Mouse (Mus musculus): ENCODE measurements around the gene Dmrtc1b. TPM values are rescaled to one million over a fixed set of nuclear protein-coding genes. Genes with fewer than 3 reads are reported as not detected.
"Not testable (repeated sequence)": the region's sequence is repeated elsewhere in the genome, so short reads cannot be mapped to it uniquely, and the experiment has no call there.

Dmrtc1b gene
- not detected in 2 replicates for polyA plus RNA-seq (2014; fragmentation: Nextera tagmentation; extraction: Ambion mirVana)

GRCm38 (mm10) chrX:102707535-102707934, at the start of gene Dmrtc1b, which contains the start of gene Gm9112:
Gene Dmrtc1b, plus strand, starts transcription at chrX:102707865.
Gene Gm9112, minus strand, starts transcription at chrX:102707635.
- not testable (repeated sequence) for ATAC-seq (ENCODE audit: insufficient number of reproducible peaks, insufficient read depth, low FRiP score, low read depth); H3K4me1 ChIP-seq (ENCODE audit: control insufficient read depth in 2 of 2, insufficient read depth in 2 of 2, low read length in 2 of 2)
- 81% methylated on average over 7 of the region's 10 CpGs for WGBS

GRCm38 (mm10) chrX:102660712-102661111, 47.0 kb upstream of the Dmrtc1b start:
- no peak overlapping the region for H3K4me3 ChIP-seq (ENCODE audit: control insufficient read depth in 1 of 2, insufficient read depth in 1 of 2, low read depth in 1 of 2, low read length in 2 of 2)
- no peak overlapping the region for H3K9ac ChIP-seq (ENCODE audit: low read length)
- no peak for ATAC-seq (ENCODE audit: insufficient number of reproducible peaks, insufficient read depth, low FRiP score, low read depth)
- no peaks in the 10 kb centered on the region for H3K27me3 ChIP-seq (ENCODE audit: control insufficient read depth, insufficient read depth, low read length)
- H3K4me1 ChIP-seq (ENCODE audit: control insufficient read depth in 2 of 2, insufficient read depth in 2 of 2, low read length in 2 of 2), result no peaks in the 10 kb centered on the region
- 23% methylated on average over 3 of the region's 3 CpGs for WGBS
- no peaks in the 10 kb centered on the region for H3K9me3 ChIP-seq (ENCODE audit: control insufficient read depth, low read length)
- no peaks in the 10 kb centered on the region for H3K36me3 ChIP-seq (ENCODE audit: control insufficient read depth, insufficient read depth, low read length)
- H3K4me2 ChIP-seq (ENCODE audit: low read length), result no peak overlapping the region
- H3K27ac ChIP-seq (replicated peaks in 1 of 2; ENCODE audit: control insufficient read depth in 1 of 2, insufficient read depth in 1 of 2, low read depth in 2 of 2, low read length in 2 of 2), result no peak overlapping the region

More at GRCm38 (mm10) chrX:102707535-102707934, at the start of gene Dmrtc1b, which contains the start of gene Gm9112:
- not testable (repeated sequence) for H3K9me3 ChIP-seq (ENCODE audit: control insufficient read depth, low read length); H3K36me3 ChIP-seq (ENCODE audit: control insufficient read depth, insufficient read depth, low read length); H3K9ac ChIP-seq (ENCODE audit: low read length); H3K27ac ChIP-seq (replicated peaks in 1 of 2; ENCODE audit: control insufficient read depth in 1 of 2, insufficient read depth in 1 of 2, low read depth in 2 of 2, low read length in 2 of 2); H3K4me2 ChIP-seq (ENCODE audit: low read length); H3K27me3 ChIP-seq (ENCODE audit: control insufficient read depth, insufficient read depth, low read length); H3K4me3 ChIP-seq (ENCODE audit: control insufficient read depth in 1 of 2, insufficient read depth in 1 of 2, low read depth in 1 of 2, low read length in 2 of 2)

- WGBS, result 73% methylated on average over 2 of the region's 2 CpGs
Measured at GRCm38 (mm10) chrX:102666641-102667040, 41.0 kb upstream of the Dmrtc1b start.

GRCm38 (mm10) chrX:102684706-102685105, 23.0 kb upstream of the Dmrtc1b start:
- H3K27me3 ChIP-seq (ENCODE audit: control insufficient read depth, insufficient read depth, low read length); ATAC-seq (ENCODE audit: insufficient number of reproducible peaks, insufficient read depth, low FRiP score, low read depth); H3K4me2 ChIP-seq (ENCODE audit: low read length); H3K27ac ChIP-seq (replicated peaks in 1 of 2; ENCODE audit: control insufficient read depth in 1 of 2, insufficient read depth in 1 of 2, low read depth in 2 of 2, low read length in 2 of 2); H3K9ac ChIP-seq (ENCODE audit: low read length); H3K9me3 ChIP-seq (ENCODE audit: control insufficient read depth, low read length); H3K4me1 ChIP-seq (ENCODE audit: control insufficient read depth in 2 of 2, insufficient read depth in 2 of 2, low read length in 2 of 2); H3K36me3 ChIP-seq (ENCODE audit: control insufficient read depth, insufficient read depth, low read length); H3K4me3 ChIP-seq (ENCODE audit: control insufficient read depth in 1 of 2, insufficient read depth in 1 of 2, low read depth in 1 of 2, low read length in 2 of 2): not testable (repeated sequence)
- 55% methylated on average over 3 of the region's 3 CpGs for WGBS

More at GRCm38 (mm10) chrX:102666641-102667040, 41.0 kb upstream of the Dmrtc1b start:
- Histone ChIP-seq H3K27me3 (ENCODE audit: control insufficient read depth, insufficient read depth, low read length) (no peaks in the 10 kb centered on the region), H3K4me3 (ENCODE audit: control insufficient read depth in 1 of 2, insufficient read depth in 1 of 2, low read depth in 1 of 2, low read length in 2 of 2) (no peak overlapping the region), H3K4me1 (ENCODE audit: control insufficient read depth in 2 of 2, insufficient read depth in 2 of 2, low read length in 2 of 2) (no peaks in the 10 kb centered on the region), H3K9me3 (ENCODE audit: control insufficient read depth, low read length) (no peaks in the 10 kb centered on the region), H3K27ac (replicated peaks in 1 of 2; ENCODE audit: control insufficient read depth in 1 of 2, insufficient read depth in 1 of 2, low read depth in 2 of 2, low read length in 2 of 2) (no peak overlapping the region), H3K4me2 (ENCODE audit: low read length) (no peak overlapping the region), H3K36me3 (ENCODE audit: control insufficient read depth, insufficient read depth, low read length) (no peaks in the 10 kb centered on the region), H3K9ac (ENCODE audit: low read length) (no peak overlapping the region)
- ATAC-seq (ENCODE audit: insufficient number of reproducible peaks, insufficient read depth, low FRiP score, low read depth), result no peak

- not testable (repeated sequence) for ATAC-seq (ENCODE audit: insufficient number of reproducible peaks, insufficient read depth, low FRiP score, low read depth); H3K4me3 ChIP-seq (ENCODE audit: control insufficient read depth in 1 of 2, insufficient read depth in 1 of 2, low read depth in 1 of 2, low read length in 2 of 2)
- WGBS, result 79% methylated on average over 5 of the region's 5 CpGs
Measured at GRCm38 (mm10) chrX:102686872-102687271, 20.8 kb upstream of the Dmrtc1b start, which contains the start of gene Gm3880. Gene Gm3880, minus strand, starts transcription at chrX:102686972.

DNA sequence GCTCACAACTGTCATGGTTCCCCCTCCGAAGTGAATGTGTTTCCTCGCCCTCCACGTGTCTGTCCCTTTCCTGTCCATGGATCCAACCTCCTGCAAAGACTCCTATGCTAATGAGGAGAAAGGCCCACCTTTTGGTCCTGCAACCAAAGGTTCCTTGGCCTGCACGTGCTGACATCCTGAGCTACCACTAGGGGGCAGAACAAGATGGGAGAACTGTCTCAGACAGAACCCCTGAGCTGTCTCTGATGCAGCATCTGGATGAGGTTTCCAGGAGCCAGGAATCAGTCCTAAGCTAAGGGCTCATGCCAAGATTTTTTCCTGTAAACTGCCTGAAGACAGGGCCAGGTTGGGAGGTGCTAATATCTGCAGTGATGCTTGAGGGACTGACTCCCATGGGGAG, 18.4 kb upstream of the Dmrtc1b start:
- 19% methylated on average over 4 of the region's 4 CpGs for WGBS
- not testable (repeated sequence) for H3K4me3 ChIP-seq (ENCODE audit: control insufficient read depth in 1 of 2, insufficient read depth in 1 of 2, low read depth in 1 of 2, low read length in 2 of 2); H3K27me3 ChIP-seq (ENCODE audit: control insufficient read depth, insufficient read depth, low read length); H3K27ac ChIP-seq (replicated peaks in 1 of 2; ENCODE audit: control insufficient read depth in 1 of 2, insufficient read depth in 1 of 2, low read depth in 2 of 2, low read length in 2 of 2); H3K9ac ChIP-seq (ENCODE audit: low read length); H3K4me1 ChIP-seq (ENCODE audit: control insufficient read depth in 2 of 2, insufficient read depth in 2 of 2, low read length in 2 of 2); H3K9me3 ChIP-seq (ENCODE audit: control insufficient read depth, low read length); ATAC-seq (ENCODE audit: insufficient number of reproducible peaks, insufficient read depth, low FRiP score, low read depth); H3K36me3 ChIP-seq (ENCODE audit: control insufficient read depth, insufficient read depth, low read length); H3K4me2 ChIP-seq (ENCODE audit: low read length)

More at GRCm38 (mm10) chrX:102686872-102687271, 20.8 kb upstream of the Dmrtc1b start, which contains the start of gene Gm3880:
- H3K27ac ChIP-seq (replicated peaks in 1 of 2; ENCODE audit: control insufficient read depth in 1 of 2, insufficient read depth in 1 of 2, low read depth in 2 of 2, low read length in 2 of 2); H3K9ac ChIP-seq (ENCODE audit: low read length); H3K4me2 ChIP-seq (ENCODE audit: low read length); H3K36me3 ChIP-seq (ENCODE audit: control insufficient read depth, insufficient read depth, low read length); H3K9me3 ChIP-seq (ENCODE audit: control insufficient read depth, low read length); H3K27me3 ChIP-seq (ENCODE audit: control insufficient read depth, insufficient read depth, low read length); H3K4me1 ChIP-seq (ENCODE audit: control insufficient read depth in 2 of 2, insufficient read depth in 2 of 2, low read length in 2 of 2): not testable (repeated sequence)

DNA sequence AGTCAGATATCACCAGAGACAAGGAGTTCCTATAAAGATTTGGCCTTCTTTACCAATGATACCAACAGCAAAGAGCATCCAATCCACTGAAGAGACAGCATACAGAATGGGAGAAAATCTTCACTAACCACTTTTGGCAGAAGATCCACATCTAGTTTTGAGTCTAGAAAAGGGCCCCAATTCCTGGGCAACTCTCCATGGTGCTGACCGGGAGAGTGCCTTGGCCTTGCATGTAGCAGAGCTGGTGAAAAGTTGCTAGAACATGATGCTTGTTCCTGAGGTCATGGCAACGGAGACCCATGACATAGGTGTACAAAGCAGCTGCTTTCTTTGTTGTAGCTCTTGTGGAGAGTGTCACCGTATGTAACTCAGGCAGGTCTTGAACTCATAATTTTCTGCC, 7.0 kb upstream of the Dmrtc1b start:
- H3K9ac ChIP-seq (ENCODE audit: low read length); H3K4me2 ChIP-seq (ENCODE audit: low read length); H3K4me1 ChIP-seq (ENCODE audit: control insufficient read depth in 2 of 2, insufficient read depth in 2 of 2, low read length in 2 of 2); H3K9me3 ChIP-seq (ENCODE audit: control insufficient read depth, low read length); ATAC-seq (ENCODE audit: insufficient number of reproducible peaks, insufficient read depth, low FRiP score, low read depth); H3K4me3 ChIP-seq (ENCODE audit: control insufficient read depth in 1 of 2, insufficient read depth in 1 of 2, low read depth in 1 of 2, low read length in 2 of 2); H3K27me3 ChIP-seq (ENCODE audit: control insufficient read depth, insufficient read depth, low read length); H3K36me3 ChIP-seq (ENCODE audit: control insufficient read depth, insufficient read depth, low read length); H3K27ac ChIP-seq (replicated peaks in 1 of 2; ENCODE audit: control insufficient read depth in 1 of 2, insufficient read depth in 1 of 2, low read depth in 2 of 2, low read length in 2 of 2): not testable (repeated sequence)
- 59% methylated on average over 3 of the region's 3 CpGs for WGBS

DNA sequence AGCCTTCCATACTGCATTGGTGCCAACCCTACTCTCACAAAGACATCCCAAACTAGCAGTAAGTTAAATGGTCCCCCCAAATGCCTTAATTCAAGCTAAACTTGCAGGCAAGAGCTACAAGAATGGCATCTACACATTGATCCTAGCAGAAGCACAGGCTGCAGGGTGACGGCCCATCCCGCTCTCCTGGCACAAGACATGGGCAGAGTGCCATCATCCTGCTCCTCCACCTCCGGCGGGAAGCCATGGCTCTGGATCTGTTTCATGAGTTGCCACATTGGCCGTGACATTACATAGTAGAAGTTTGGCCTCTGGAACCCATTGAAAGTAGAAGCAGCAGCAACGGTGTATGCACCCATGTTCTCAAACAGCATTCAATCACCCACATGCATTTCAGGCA, 16.6 kb downstream of the Dmrtc1b start:
- H3K27ac ChIP-seq (replicated peaks in 1 of 2; ENCODE audit: control insufficient read depth in 1 of 2, insufficient read depth in 1 of 2, low read depth in 2 of 2, low read length in 2 of 2); H3K9me3 ChIP-seq (ENCODE audit: control insufficient read depth, low read length); H3K27me3 ChIP-seq (ENCODE audit: control insufficient read depth, insufficient read depth, low read length); H3K4me3 ChIP-seq (ENCODE audit: control insufficient read depth in 1 of 2, insufficient read depth in 1 of 2, low read depth in 1 of 2, low read length in 2 of 2); H3K36me3 ChIP-seq (ENCODE audit: control insufficient read depth, insufficient read depth, low read length); H3K4me1 ChIP-seq (ENCODE audit: control insufficient read depth in 2 of 2, insufficient read depth in 2 of 2, low read length in 2 of 2); H3K4me2 ChIP-seq (ENCODE audit: low read length); ATAC-seq (ENCODE audit: insufficient number of reproducible peaks, insufficient read depth, low FRiP score, low read depth); H3K9ac ChIP-seq (ENCODE audit: low read length): not testable (repeated sequence)
- WGBS, result 84% methylated on average over 6 of the region's 6 CpGs
